Mouse (Mus musculus): ENCODE results near the gene Slc22a17.
"Not testable (repeated sequence)": the region's sequence is repeated elsewhere in the genome, so short reads cannot be mapped to it uniquely, and the experiment has no call there.

Gene Slc22a17

DNA sequence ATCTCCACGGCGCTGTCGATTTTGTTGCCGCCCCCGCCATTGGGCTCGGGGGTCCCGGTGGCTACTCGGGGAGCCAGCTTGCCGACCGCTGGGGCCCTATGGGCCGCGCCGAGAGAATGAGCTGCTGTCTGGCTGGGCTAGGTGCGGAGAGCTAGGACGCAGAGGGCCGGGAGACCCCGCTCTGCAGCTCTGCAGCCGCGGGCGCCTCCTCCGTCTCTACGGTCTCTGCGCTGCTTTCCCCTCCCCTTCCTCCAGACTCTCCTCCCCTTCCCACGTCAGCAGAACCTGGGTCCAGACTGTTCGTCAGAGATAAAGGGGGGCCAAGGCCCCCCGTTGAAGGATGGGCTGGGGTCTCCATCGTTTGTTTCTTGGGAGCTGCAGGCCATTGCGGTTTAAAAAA, at the start of gene Slc22a17:
TSS of gene Slc22a17 (minus strand) at position 247 of the 400 bp plus-strand sequence.
- DNase-seq (ENCODE audit: low read depth, low spot score) = peak; percentile 86

GRCm38 (mm10) chr14:54962714-54963113, 49.8 kb upstream of the Slc22a17 start:
- DNase-seq (ENCODE audit: low read depth, low spot score) = no peak

DNA sequence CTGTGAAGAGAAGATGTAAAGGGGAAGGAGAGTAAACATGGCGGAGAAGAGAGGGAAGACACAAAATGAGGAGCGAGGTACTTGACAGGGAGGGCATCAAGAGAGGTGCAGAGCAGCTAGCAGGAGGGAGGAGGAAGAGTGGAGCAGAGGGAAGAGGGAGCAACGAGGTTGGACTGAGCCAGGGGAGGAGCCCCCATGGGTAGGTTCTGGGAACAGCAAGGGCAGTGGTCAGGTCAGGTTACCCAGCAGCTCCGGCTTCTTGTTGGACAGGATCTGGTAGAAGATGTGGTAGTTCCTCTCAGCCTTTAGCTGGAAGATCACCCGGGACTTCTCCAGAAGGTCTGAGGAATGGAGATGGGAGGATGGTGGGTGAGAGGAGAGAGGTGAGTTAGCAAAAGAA, 48.6 kb upstream of the Slc22a17 start:
- DNase-seq (ENCODE audit: low read depth, low spot score) = no peak

DNA sequence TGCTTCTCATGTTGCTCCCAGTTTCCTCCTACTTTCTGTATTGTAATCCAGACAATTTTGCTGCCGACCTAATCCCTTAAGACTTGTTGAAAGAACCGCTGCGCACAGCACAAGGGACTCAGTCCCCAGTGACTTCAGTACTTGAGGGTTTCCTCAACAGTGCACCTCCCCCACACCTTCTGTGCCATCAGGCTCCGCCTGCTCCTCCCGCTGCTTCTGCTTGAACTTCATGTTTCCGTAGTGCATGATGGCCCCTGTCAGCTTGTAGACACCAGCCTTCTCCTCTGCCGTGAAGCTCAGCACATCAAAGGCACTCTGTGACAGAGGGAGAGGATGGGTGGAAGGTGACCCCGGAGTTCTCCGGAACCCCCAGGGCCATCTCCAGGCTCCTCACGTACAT, 47.8 kb upstream of the Slc22a17 start:
- DNase-seq (ENCODE audit: low read depth, low spot score) = no peak

DNA sequence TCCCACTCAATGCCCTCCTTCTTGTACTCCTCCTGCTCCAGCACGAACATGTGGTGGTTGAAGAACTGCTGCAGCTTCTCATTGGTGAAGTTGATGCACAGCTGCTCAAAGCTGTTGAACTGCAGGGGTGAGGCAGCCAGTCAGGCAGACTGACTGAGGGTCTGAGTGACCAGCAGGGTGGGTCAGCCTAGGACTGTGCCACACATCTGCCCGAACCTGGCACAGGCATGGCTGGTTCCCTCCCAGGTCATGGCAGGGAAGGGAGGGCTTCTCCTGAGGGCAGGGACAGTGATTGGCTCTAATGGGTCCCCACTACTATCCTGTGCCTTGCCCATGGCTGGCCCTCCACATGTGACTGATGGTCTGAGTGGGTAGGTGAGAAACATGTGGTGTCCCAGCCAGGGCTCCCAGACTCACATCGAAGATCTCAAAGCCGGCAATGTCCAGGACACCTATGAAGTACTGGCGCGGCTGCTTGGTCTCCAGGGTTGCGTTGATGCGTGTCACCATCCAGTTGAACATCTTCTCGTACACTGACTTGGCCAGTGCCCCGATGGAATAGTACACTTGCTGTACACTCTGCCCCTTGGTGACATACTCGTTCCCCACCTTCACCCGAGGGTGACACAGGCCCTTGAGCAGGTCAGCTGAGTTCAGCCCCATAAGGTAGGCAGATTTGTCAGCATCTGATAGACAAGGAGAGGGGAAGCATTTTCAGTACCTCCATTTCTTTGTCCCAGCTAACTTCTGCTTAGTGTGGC, 47.1 kb upstream of the Slc22a17 start:
- not testable (repeated sequence) for DNase-seq (ENCODE audit: low read depth, low spot score)

DNA sequence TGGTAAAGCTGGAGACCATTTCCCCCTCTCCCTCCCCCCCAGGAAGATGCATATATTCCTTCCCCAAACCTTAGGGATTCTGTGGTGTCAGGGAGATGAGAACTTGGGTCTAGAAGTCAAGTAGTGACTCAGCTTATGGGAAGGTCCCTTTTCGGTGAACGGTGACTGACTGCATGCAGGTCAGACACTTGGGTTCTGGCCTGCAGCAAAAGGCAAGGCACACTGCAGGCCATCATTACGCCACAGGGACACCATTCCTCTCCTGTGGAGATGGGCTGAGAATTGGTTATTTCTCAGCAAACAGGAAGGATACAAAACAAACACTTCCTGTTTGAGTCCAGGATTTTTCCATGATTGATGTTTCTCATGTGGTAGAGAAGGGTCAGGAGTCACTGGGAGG, 46.3 kb upstream of the Slc22a17 start:
- DNase-seq (ENCODE audit: low read depth, low spot score) = no peak

DNA sequence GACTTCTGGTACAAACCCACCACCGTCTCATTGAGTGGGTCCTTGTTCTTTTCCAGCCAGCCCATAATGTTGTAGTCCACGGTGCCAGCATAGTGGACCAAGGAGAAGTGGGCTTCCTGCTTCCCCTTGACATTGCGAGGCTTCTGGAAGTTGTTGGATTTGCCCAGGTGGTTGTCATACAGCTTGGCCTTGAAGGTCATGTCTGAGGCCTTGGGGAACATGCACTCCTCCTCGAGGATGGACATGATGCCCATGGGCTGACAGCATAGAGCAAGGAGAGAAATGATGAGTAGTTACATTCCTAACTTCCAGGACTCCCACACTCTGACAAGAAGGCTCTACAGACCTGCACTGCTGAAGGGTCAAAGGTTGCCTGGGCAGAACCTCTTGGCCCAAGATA, 45.6 kb upstream of the Slc22a17 start:
- no peak for DNase-seq (ENCODE audit: low read depth, low spot score)

- DNase-seq (ENCODE audit: low read depth, low spot score) = no peak
Observed at GRCm38 (mm10) chr14:54956533-54956932, 43.6 kb upstream of the Slc22a17 start.

- no peak for DNase-seq (ENCODE audit: low read depth, low spot score)
Observed at GRCm38 (mm10) chr14:54955481-54955880, 42.5 kb upstream of the Slc22a17 start.

- DNase-seq (ENCODE audit: low read depth, low spot score) = no peak
Observed at GRCm38 (mm10) chr14:54954474-54954873, 41.5 kb upstream of the Slc22a17 start.

DNA sequence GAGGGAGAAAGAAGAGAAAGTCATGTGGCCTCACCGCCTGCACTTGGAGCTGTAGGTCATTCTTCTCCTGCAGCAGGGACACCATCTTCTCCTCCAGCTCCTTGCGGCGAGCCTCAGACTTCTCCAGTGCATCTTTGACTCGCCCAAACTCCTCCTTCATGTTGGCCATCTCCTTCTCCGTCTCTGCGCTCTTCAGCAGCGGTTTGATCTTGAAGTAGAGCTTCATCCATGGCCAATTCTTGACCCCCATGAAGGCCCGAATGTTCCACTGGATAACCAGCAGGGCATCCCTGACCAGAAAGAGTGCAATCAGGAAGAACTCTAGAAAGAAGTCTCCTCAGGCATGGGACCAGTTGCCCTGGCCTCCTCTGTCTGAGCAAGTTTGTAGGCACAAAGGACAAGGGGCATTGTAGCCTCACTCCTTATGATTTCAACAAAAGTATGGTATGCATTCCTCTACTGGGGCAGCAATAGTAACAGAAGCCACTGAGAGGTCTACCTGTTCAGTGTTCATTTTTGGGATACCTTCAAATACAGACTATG, 40.8 kb upstream of the Slc22a17 start:
- no peak for DNase-seq (ENCODE audit: low read depth, low spot score)

GRCm38 (mm10) chr14:54951587-54951986, 38.7 kb upstream of the Slc22a17 start:
- no peak for DNase-seq (ENCODE audit: low read depth, low spot score)

DNA sequence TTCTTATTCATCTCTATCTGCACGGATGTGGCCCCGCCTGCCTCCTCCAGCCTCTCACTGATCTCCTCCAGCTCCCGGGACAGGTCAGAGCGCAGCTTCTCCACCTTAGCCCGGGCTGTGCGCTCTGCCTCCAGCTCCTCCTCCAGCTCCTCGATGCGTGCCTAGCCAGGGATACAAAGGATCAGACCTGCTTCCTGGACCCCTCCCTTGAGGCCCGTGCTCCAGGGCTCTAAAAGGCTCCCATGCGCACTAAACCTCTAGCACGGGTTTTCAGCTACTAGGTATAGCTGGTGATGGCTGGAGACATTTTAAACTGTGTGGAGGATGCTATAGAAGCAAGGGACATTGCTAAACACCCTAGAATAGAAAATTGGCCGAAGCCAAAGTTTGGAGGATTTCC, 37.6 kb upstream of the Slc22a17 start:
- no peak for DNase-seq (ENCODE audit: low read depth, low spot score)

- DNase-seq (ENCODE audit: low read depth, low spot score) = no peak
Observed at GRCm38 (mm10) chr14:54948781-54949180, 35.8 kb upstream of the Slc22a17 start.

- not testable (repeated sequence) for DNase-seq (ENCODE audit: low read depth, low spot score)
Observed at GRCm38 (mm10) chr14:54947008-54947407, 34.1 kb upstream of the Slc22a17 start.

DNA sequence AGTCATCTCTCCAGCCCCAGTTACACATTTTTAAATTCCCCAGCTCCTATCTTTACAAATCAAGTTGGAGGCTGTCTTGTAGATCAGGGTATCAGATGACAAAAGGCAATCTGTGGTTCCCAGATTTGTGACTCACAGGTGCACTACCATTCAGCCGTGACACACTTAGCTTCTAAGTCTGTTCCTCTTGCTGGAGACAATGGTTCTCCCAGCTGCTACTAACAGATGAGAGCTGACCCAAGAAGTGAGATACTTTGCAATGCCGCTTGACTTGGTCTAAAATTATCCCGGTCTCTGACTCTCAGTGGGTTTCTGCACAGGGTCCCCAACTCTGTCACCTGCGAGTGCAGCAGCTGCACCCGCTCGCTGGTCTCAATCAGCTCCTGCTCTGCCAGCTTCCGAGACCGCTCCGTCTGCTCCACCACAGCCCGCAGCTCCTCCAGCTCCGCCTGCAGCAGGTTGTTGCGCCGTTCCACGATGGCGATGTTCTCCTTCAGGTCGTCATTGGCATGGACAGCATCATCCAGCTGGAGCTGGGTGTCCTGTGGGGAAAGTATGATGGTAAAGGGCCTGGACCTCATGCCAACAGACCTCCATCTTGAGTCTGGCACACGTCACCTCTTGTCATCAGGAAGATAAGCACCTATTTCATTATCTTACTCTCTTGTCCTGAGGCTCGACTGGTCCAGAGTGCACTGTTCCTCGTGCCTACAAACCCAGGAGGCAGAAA, 33.2 kb upstream of the Slc22a17 start:
- no peak for DNase-seq (ENCODE audit: low read depth, low spot score)

DNA sequence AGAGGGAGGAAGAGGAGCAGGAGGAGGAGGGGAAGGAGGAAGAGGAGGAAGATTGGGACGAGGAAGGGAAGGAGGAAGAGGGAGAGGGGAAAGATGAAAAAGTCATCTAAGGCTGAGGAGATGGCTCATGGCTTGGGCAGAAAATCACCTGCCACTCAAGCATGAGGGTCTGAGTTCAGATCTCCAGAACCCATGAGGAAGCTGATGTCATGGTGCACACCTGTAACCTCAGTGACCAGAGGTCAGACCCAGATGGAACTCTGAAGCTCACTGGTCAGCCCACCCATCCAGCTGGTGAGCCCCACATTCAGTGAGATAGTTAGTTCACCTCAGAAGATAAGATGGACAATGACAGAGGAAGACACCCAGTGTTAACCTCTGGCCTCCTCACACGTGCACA, 32.0 kb upstream of the Slc22a17 start:
- DNase-seq (ENCODE audit: low read depth, low spot score) = no peak

GRCm38 (mm10) chr14:54943971-54944370, 31.0 kb upstream of the Slc22a17 start:
- DNase-seq (ENCODE audit: low read depth, low spot score) = no peak

DNA sequence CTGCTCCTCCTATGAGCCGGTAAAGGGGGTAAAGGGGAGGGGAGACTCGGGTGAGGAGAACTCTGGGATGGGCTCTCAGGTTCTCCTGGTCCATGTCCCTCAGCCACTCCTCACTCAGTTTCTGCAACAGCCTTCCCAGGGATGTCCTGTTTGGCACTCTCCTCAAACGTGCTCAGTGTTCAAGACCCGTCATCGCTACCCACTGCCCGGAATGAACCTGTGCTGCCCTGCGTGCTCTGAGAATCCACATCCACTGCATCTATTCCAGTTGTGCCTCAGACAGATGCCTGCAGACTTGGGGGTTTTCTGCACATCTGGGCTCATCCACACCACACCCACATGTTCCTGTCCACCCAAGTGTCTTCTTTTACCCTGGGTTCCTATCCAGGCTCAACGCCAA, 29.5 kb upstream of the Slc22a17 start:
- DNase-seq (ENCODE audit: low read depth, low spot score) = no peak

DNA sequence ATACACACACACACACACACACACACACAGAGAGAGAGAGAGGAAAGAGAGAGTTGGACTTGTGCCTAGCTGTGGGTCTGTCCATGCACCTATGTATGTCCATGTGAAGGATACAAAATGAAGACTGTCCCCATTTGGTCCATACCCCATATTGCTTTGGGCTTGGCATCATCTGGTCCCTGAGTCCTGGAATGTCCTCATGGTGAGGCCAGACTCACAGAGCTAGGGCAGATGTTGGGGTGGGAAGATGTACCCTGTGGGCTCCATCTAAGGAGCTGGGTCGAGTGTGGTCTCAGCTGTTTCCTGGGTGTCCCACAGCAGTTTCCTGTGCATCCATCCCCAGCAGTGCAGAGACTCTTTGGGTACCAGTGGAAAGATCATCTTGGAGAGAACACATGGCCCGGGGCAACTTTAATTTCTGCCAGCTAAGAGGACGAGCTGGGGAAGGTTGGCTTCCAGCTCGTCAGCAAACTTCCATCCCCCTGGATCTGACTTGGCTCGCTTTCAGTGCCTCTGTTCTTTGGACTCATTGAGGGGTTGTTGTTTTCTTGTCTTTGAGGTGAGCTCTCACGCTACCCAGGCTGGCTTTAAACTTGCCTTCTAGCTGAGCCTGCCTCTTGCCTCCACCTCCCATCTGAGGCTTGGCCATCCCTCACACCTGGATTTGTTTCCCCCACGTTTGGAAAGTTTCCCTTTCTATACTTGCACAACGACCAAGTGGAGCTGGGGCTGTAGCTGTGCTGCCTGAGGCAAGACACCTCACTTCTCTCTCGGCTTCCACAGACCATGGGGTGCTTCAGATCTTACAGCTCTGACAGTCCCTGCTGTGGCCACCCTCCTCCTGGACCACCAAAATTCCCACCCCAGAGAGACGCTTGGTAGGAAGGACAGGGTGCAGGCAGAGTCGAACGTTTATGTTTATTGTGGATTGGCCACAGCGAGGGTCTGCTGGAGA, 28.4 kb upstream of the Slc22a17 start:
- DNase-seq (ENCODE audit: low read depth, low spot score) = no peak

DNA sequence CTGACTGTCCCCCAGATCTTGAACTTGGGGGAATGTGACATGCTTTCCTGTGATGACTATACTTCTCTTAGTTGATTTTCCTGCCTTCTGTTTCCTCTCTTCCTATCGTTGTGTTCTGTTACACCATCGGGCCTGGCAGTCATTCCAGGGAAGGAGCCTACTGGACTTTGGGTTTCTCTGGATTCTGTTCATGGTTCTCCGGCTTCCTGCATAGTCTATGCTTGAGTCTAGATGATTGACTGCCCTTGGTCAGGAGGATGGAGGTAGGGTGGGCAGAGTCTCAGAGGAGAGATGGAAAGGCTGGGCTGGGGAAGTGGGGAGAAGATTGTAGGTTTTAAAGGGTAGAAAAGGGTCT, 27.2 kb upstream of the Slc22a17 start:
- no peak for DNase-seq (ENCODE audit: low read depth, low spot score)
